Mouse (Mus musculus): ENCODE measurements around the gene Apol9a. TPM values are rescaled to one million over a fixed set of nuclear protein-coding genes. Genes with fewer than 3 reads are reported as not detected.

Gene Apol9a
- total RNA-seq, 2 experiments from 2014 or later: 1.7 to 2.0 TPM

DNA sequence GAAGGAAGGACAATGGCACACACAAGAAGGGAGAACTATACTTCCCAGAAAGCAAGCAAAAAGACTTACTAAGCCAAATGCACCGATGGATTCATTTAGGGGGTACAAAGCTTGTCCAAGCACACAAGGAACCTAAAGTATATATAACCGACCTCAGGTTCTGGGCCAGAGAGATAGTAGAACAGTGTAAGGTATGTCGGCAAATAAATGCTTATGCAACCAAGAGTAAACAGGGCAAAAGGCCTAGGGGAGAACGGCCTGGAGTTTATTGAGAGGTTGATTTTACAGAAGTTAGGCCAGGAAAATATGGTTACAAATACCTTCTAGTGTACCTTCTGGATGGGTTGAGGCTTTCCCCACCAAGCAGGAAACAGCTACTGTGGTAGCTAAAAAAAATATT, 33.5 kb downstream of the Apol9a start:
- no peak for DNase-seq

DNA sequence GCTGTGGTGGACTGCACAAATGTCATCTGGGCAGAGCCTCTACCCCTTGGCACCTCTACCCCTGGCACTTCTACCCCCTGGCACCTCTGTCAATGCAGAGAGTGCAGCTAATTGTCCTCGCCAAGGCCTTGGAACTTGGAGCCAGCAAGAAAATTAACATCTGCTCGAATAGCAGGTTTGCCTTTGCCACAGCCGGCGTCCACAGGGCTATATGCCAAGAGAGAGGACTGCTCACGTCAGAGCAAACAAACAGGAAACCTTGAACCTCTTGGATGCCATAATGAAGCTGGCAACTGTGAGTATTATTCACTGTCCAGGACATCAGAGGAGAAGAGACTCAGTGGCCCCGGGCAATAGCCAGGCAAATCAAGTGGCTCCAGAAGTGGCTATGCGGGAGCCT, 34.0 kb downstream of the Apol9a start:
- peak; percentile 67 to 81 for DNase-seq

DNA sequence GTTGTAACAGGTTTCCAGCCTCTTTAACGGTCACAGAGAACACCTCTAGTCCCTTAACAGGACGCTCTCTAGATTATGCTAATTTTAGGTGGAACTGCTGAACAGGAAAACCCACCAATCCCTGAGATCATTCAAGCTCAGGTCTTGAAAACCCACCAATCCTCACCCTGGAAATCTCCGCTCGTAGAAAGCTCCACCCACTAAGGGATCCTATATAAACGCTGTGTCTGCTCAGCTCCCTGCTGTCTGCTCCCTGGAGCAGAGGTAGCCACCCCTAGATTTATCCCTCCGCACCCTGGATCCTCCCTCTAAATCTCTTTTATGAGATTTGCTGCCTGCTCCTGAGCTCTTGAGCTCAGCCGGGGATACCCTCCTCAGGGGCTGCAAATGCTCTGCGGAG, 40.3 kb downstream of the Apol9a start:
- DNase-seq: no peak

DNA sequence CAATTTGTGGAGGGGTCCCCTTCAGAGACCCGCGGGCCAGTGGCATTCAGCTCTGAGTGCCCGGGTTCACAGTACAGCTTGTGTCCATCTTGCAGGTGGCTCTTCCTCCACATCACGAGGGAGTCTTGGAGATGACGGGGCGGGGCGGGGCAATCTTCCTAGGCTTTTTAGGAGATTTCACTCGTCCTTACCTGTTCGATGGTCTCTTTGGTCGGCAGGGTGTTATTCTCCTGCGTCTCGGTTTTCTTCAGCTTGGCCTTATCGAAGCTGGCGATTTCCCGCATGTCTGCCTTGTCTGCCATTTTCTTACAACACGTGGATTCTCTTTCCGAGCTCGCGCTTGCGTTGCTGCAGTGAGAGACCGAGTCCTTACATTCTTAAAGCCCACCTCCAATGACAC, 41.0 kb downstream of the Apol9a start:
- no peak for DNase-seq

DNA sequence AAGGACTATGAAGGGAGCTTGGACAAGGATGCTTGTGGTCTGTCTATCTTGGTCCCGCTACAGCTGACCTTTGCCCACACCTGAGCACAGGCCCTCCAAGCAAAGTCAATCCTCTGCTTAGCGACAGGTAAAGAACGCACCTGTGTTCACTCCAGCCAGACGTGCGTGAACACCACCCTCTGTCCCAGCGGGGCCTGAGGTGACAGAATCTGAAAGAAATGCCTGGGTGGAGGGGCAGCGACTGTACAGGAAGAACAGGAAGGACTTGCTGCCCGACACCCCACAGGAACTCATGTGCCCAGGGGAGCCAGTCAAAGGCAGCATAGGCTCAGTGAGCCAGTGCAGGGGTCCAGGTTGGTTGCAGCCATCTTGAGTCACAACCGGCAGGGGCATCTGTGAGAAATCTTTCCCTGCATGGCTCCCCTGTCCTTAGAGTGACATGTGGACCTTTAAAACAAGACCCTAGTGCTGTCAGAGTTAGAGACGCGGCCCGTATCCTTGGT, 42.1 kb downstream of the Apol9a start:
- DNase-seq: no peak

DNA sequence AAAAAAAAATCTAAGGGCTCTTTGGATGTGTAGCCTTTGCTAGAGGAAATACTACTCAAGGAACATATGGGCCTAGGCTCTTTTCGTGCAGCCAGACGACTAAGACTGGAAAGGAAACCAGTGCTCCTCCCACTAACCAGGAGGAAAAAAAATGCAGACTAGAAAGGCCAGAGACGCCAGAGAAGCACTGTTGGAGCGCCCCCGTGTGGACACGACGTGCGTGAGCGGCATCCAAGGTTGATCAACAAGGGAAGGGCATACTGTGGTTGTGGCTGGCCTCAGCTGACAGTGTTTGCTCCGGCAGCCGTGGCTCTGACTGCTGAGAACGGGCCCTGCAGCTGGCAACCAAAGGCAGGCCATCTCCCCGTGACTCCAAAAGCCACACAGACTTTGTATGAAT, 42.8 kb downstream of the Apol9a start:
- peak; percentile 96 to 97 for DNase-seq

DNA sequence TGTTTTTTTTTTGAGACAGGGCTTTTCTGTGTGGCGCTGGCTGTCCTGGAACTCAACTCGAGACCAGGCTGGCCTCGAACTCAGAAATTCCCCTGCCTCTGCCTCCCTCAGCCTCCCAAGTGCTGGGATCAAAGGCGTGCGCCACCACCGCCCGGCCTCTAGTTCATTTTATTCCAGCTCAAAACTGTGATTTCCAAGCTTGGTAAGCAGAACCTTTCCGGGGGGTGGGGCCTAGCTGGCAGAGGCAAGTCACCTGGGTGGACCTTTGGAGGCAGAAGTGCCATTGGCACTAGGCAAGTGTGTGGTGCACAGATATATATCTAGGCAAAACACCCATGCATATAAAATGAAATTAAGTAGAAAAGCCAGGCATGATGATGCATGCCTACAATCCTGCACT, 43.4 kb downstream of the Apol9a start:
- DNase-seq: peak; percentile 34 to 54

DNA sequence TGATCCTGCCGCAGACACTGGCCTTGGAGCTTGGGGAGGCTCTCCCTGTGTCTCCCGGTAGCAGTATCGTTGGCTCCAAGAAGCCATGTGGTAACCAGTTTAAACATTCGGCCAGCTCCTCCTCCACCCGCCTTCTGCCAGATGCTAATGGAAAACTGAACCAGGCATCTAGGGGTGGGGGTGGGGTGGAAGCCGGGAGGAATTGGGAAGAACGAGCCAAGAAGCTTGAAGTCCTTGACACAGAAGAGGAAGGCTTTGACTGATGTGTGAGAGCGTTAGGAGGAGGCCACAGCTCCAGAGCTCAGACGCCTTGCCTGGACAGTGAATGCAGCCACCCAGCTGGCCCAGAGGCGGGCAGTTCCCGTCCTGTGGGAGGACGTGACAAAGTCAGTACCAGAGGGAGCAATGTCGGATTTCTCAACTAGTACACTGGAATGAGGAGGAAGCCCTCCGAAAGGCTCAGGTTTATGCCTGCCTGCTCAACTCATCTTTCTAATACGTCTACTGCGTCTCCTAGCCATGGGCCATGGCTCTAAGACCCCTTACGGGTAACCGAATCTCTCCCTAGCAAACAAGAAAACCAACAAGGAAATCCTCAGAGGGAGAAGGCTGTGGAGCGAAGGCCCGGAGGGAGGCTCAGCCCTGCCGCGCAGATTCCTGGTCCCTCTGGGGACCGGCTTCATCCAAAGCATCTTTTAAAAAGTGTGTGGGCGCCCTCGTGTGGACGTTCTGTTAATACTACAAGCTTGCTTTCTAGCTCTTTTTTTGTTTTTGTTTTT, 44.0 kb downstream of the Apol9a start:
- peak; percentile 86 to 91 for DNase-seq

DNA sequence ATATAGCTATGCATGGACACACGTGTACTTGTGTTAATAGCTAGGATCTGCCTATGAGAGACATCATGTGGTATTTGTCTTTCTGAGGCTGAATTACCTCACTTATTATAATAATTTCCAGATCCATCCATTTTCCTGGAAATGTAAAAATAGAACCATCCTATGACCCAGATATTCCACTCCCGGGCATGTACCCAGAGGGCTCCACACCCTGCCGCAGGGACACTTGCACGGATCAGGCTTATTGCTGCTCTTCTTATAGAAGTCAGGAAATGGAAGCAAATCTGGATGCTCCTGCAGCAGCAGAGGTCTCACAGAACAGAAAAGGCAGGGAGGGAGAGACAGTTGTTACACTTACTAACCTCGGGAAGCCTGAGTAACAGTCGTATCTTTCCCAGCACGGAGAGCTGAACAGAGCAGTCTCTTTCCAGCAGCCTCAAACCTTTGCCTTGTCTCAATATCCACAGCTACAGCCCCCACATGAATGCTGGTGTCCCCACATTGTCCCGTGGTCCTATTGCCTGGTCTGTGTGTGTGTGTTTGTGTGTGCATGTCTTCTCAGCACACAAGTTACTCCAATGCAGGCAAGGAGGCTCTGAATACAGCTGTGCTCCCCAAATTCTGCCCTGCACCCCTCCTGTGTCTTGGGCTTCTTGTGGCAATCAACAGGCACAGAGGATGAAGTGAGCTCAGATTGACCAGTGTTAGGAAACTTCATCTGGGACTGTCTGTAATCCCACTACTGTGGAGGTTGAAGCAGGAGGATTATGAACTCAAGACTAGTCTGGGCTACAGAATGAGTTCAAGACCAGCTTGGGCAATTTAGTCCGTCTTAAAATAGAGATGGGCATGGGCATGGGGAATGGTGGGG, 45.0 kb downstream of the Apol9a start:
- peak in 1 of 2 experiments; percentile 39 for DNase-seq

DNA sequence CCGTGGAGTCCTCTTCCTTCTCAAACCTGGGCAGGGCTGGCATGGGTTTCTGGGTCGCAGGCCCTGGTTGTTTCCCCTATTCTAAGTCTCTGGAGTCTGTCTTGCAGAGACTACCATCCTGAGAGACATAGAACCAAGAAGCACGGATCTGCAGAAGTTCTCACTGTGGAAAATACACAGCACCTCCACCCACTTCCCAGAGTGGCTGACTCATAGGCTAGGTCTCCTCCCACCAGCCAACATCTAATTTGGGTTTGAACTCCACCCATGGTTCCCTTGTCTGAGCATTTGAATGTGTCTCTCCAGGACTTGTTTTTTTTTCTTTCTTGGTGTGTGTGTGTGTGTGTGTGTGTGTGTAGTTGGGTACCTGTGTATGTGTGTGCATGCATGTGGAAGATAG, 46.9 kb downstream of the Apol9a start:
- DNase-seq: peak; percentile 47 to 68

DNA sequence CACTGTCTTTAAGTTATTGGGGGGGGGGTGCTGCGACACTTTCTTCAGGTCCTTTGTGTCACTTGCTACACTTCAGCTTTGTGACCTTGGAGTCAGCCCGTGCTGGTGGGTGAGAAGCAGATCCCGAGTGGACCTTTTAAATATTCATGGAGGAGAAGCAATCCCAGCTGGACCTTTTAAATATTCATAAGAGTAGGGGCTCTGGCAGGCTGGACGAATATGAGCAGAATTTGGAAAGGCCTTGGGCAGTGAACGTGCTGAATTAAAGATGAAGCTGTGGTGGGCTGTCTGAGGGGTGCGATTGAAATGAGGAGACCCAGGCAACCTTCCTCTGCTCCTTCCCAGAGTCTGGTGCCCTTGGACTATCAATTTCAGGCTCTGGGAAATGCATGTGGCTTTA, 47.4 kb downstream of the Apol9a start:
- no peak for DNase-seq

DNA sequence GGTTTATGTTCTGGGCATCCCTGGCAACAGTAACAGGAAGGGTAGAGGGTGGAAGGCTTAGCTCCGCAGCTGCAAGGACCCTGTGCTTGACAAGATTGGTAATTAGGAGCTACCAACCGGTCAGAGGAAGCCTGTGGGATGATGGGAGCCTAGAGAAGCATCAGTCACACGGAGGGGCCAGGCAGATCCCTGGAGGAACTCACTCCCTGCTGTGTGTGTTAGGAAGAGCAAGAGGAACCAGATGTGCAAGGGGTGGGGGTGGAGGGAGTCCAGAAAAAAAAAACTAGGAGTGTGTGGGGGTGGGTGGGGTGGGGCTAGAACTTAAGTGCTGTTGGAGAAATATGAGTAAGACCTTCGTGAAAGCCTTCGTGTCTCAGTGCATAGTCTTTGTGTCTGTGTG, 48.0 kb downstream of the Apol9a start:
- DNase-seq: no peak

DNA sequence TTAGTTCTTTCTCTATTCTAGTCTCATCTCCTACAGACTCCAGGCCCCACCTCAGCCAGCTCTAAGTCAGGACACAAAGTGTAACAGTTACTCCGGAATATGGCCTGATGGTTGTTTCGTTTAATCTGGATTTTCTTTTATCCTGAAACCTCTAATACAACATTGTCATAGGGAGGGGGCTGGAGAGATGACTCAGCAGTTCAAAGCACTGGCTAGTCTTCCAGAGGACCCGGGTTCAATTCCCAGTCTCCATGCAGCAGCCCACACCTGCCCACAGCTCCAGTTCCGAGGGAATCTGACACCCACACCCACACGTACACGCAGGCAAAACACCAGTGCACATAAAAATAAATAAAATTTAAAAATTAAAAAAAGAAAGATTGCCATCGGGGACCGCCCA, 51.0 kb downstream of the Apol9a start:
- no peak for DNase-seq

DNA sequence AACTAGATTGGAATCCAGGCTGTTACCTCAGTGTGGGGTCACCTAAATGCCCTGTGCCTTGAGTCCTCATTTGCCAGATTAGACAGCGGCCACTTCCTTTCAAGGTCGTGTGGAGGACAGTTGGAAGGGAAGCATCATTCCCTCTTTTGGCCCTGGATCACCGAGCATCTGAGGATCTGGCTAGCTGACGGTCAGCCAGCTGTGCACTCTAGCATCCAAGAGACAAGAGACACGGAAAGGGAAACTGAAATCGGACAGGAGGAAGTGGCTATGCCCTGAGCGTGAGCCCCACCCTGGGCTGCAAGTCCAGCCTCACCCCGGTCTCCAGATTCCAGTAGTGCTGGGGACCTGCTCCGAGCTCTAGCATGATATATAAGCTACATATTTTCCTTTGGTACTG, 51.4 kb downstream of the Apol9a start:
- DNase-seq: peak; percentile 27 to 53

DNA sequence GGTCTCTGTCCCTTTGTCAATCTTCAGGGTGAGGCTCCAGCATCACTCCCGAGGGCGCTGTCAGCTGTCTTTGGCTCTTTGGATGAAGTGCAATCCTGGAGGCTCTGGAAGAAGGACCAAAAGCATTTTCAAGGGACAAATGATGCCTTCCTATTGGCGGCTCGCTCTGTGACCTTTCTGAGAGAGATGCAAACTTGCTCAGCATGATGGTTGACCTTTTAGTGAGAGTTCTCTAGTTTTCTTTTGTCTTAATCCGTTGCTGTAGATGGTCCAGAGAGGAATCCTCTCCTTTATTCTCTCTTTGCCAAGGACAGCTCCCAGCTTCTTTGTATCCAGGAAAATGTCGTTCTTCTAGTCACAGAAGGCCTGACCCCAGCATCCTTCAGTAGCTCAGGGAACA, 51.9 kb downstream of the Apol9a start:
- DNase-seq: no peak

DNA sequence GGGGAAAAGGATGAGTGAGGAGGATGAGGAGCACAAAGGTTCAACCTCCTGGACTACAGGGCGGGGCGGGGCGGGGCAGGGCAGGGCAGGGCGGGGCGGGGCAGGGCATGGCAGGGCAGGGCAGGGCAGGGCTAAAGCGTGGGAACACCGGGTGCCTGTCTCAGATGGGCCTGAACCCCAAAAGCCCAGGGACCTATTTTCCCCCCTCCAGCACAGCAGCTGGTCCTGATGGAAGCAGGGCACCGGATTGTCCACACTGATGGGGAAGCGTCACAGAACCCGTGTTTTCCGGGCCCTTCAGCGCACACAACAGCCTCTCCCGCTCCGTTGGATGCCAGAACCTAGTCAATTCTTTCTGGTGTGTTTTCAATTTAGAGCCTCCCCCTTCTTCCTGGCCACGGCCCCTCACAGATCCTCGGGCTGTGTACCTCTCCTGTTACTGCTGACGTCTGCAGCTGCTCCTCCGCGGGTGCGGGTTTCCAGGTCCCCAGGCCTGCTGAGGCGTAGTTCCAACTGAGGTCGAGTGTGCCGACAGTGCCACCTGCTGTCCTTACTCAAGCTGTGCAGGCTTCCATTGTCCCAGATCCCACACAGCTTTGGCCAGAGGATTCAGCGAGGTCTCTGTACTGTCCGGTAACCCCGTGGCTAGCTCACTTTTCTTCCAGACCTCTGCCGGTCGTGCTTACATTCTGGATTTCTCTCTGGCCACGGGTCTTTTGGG, 52.5 kb downstream of the Apol9a start:
- peak; percentile 87 to 90 for DNase-seq

DNA sequence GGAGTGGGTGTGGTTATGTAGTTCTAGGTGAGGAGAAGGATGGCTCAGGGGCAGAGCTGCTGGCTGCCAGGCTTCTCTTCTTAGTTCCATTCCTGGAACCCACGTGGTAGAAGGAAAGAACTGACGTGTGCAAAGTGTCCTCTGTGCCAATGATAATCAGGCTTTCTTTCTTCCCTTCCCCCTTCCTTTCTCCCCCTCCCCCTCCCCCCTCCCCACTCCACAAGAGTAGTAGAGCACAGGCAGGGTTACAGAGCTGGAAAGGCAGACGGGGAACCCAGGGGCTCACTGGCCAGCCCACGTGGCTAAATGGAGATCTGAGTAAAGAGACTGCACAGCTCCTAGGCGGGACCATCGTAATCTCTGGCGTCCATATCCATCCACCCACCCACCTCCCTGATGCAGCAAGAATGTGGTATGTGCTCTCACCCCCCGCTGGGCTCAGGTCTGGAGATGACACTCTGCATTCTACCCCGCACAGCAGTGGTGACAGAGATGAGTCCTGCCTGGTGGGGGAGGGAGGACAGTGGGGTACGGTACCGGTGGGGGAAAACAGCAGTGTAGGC, 54.6 kb downstream of the Apol9a start:
- DNase-seq: no peak

DNA sequence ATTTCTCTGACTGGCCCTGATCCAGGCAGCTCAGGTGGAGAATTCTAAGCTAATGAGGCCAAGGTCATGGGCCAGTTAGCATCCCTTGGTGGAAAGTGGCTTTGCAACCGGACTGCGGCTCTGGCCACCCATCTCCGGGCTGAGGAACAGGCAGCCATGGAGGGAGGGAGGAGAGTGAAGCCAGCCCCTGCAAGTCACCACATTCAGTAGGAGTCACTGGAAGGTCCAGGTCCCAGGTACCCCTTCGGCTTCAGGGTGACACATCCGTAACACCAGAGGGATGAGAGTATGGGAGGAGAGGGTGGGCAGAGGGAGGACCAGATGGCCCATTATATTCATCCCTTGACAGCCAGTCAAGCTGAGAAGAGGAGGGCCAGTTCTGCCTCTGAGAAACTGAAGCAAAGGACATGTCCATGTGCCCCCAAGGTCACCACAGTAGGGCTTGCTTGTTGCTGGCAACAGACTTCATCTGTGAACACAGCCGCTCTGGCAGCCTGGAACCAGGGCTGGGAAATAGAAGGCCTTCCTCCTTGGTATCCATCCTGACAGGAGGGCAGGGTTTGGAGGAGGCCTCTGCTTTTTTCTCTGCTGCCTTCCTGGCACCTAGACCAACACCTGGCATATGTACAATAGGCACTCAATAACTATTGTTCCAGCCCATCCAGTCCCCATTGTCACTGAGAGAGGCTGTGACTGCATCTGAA, 55.9 kb downstream of the Apol9a start:
- DNase-seq: peak; percentile 27 to 36

DNA sequence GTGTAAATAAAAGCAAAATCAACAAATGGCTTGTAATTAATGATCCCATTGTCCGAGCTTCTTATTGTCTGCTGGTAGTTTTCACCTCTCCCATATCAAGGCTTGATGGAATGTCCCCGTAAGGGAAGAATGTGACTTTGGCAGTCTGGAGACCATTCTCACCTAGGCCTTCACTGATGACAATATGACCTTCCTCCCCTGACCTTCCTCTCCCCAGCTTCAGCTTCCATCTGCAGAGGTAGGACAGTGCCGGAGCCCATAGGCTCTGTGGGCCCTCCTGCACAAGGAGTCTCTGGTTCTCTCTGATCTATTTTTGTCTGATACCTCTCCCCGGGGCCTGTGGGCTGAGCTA, 56.5 kb downstream of the Apol9a start:
- DNase-seq: no peak

All from adrenal gland, postnatal 36 days (tissue).